Mouse (Mus musculus): ENCODE results near the gene Cmtm3.

The Cmtm3 gene

GRCm38 (mm10) chr8:104380961-104381411 lies 41.8 kb downstream of the Cmtm3 start:
- no peak for DNase-seq (ENCODE audit: low spot score in 2 of 2)

DNA sequence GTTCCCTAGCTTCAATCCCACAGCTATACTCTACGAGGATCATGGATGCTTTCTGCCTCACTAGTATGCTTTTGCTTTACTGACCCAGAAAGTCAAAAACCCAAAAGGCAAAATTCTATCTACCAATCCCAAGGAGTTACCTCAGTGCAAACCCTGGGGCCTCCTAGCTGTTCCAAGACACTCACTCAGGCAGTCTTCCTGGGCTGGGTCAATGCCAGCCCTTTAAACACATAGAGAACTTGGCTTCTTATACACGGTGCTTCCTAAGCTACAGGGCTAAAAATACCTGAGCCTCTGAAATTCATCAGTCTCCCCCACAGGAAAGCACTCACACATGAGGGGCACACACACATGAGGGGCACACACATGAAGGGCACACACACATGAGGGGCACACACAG lies 44.1 kb downstream of the Cmtm3 start:
- DNase-seq (ENCODE audit: low spot score in 2 of 2) = no peak

DNA sequence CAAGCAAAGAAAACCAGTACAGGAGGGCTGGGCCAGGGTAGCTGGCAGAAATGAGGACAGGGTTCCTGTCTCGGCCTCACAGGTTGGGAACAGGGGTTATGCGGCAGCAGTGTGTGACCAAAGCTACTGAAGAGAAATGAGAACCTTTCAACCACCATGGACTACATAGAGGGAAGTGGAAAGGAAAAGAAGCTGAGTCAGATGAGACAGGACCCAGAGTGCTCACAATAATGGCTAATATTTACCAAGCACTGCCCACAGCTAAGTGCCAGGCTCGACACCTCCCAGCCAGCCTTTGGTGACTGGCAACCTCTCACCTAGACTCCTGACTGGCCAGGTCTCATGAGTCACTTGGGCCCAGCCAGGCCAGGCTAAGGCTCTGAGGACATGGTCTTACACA lies 44.8 kb downstream of the Cmtm3 start:
- DNase-seq (ENCODE audit: low spot score in 2 of 2) = no peak

- DNase-seq (ENCODE audit: low spot score in 2 of 2) = no peak
These were observed 47.5 kb downstream of the Cmtm3 start for GRCm38 (mm10) chr8:104386693-104387092.

GRCm38 (mm10) chr8:104387501-104387900 lies 48.3 kb downstream of the Cmtm3 start:
- no peak for DNase-seq (ENCODE audit: low spot score in 2 of 2)

- DNase-seq (ENCODE audit: low spot score in 2 of 2) = no peak
These were observed 48.8 kb downstream of the Cmtm3 start for GRCm38 (mm10) chr8:104387980-104388379.

- DNase-seq (ENCODE audit: low spot score in 2 of 2) = no peak
These were observed 51.0 kb downstream of the Cmtm3 start for GRCm38 (mm10) chr8:104390245-104390644.

GRCm38 (mm10) chr8:104393139-104393538 lies 53.9 kb downstream of the Cmtm3 start:
- DNase-seq (ENCODE audit: low spot score in 2 of 2) = no peak

GRCm38 (mm10) chr8:104393767-104394166 lies 54.6 kb downstream of the Cmtm3 start:
- no peak for DNase-seq (ENCODE audit: low spot score in 2 of 2)

- peak; percentile 58 to 62 for DNase-seq (ENCODE audit: low spot score in 2 of 2)
These were observed 55.8 kb downstream of the Cmtm3 start for GRCm38 (mm10) chr8:104394801-104395702.

- no peak for DNase-seq (ENCODE audit: low spot score in 2 of 2)
These were observed 56.6 kb downstream of the Cmtm3 start, which contains the start of gene Cmtm4 for GRCm38 (mm10) chr8:104395703-104396357. Gene Cmtm4, minus strand, starts transcription at chr8:104395807.

Measured in right cerebral cortex, adult 2 months (tissue).